Mouse (Mus musculus): ENCODE data around the gene Gas7. TPM values are rescaled to one million over a fixed set of nuclear protein-coding genes. Genes with fewer than 3 reads are reported as not detected.

Gas7 gene
- polyA plus RNA-seq, 1 experiment from 2014 or later = 5.4 TPM

GRCm38 (mm10) chr11:67666129-67666528 is 210.9 kb downstream of the Gas7 start:
- Histone ChIP-seq H3K36me3 (ENCODE audit: control insufficient read depth, insufficient read depth, low read length) (no peaks in the 10 kb centered on the region), H3K27me3 (ENCODE audit: control insufficient read depth, insufficient read depth, low read length) (no peaks in the 10 kb centered on the region), H3K9ac (ENCODE audit: low read depth, low read length) (no peak overlapping the region), H3K27ac (ENCODE audit: low read depth, low read length) (no peak overlapping the region), H3K4me3 (ENCODE audit: low read depth, low read length) (no peak overlapping the region), H3K4me1 (ENCODE audit: control insufficient read depth, insufficient read depth, low read length) (peaks cover 3% of the 10 kb centered on the region), H3K4me2 (no peak overlapping the region), H3K9me3 (replicated peaks; ENCODE audit: control insufficient read depth, low read length) (no peaks in the 10 kb centered on the region)
- 77% methylated on average over 5 of the region's 5 CpGs for WGBS (ENCODE audit: insufficient replicate concordance)
- ATAC-seq (replicated peaks; ENCODE audit: insufficient number of reproducible peaks, low FRiP score, low TSS enrichment) = no peak

DNA sequence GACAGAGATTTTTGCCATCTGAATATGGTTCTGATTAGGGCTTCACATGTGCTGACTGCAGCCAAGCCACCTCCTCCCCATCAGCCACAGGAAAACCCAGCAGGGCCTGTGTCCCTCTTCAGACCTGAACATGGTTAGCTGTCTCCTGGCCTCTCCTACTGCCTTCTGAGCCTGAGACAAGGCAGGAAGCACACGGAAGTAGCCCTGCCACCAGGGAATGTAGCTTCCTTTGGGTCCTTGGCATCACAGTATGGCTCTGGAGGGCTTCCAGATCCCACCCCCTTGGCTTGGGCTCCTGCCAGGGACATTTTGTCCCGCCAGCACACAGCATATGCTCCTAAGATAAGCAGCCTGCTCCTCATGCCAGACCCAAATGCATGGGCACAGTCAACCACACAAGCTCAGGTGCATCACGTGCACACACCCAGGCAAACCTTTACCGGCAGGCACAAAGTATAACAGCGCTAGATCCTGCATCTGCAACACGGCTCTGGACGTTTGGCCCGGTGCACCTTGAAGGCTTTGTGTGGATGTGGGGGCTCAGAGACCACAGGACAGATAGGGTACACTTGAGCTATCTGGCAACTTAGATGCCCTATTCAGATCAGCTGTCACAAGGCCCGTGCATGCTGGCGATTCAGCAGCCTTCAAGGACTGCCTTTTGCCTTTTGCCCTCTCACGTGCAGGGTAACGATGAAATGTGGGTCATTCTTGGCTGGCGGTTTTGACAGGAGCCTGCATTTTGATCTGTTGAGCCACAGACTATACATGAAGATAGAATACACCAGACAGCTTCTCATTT is 212.5 kb downstream of the Gas7 start:
- H3K9ac ChIP-seq (ENCODE audit: low read depth, low read length) = no peak overlapping the region
- no peaks in the 10 kb centered on the region for H3K27me3 ChIP-seq (ENCODE audit: control insufficient read depth, insufficient read depth, low read length)
- no peak for ATAC-seq (replicated peaks; ENCODE audit: insufficient number of reproducible peaks, low FRiP score, low TSS enrichment)
- WGBS (ENCODE audit: insufficient replicate concordance) = 78% methylated on average over 13 of the region's 13 CpGs
- H3K4me2 ChIP-seq = no peak overlapping the region
- no peak overlapping the region for H3K4me3 ChIP-seq (ENCODE audit: low read depth, low read length)
- no peaks in the 10 kb centered on the region for H3K36me3 ChIP-seq (ENCODE audit: control insufficient read depth, insufficient read depth, low read length)
- no peaks in the 10 kb centered on the region for H3K9me3 ChIP-seq (replicated peaks; ENCODE audit: control insufficient read depth, low read length)
- no peak overlapping the region for H3K27ac ChIP-seq (ENCODE audit: low read depth, low read length)
- peaks cover 15% of the 10 kb centered on the region for H3K4me1 ChIP-seq (ENCODE audit: control insufficient read depth, insufficient read depth, low read length)

DNA sequence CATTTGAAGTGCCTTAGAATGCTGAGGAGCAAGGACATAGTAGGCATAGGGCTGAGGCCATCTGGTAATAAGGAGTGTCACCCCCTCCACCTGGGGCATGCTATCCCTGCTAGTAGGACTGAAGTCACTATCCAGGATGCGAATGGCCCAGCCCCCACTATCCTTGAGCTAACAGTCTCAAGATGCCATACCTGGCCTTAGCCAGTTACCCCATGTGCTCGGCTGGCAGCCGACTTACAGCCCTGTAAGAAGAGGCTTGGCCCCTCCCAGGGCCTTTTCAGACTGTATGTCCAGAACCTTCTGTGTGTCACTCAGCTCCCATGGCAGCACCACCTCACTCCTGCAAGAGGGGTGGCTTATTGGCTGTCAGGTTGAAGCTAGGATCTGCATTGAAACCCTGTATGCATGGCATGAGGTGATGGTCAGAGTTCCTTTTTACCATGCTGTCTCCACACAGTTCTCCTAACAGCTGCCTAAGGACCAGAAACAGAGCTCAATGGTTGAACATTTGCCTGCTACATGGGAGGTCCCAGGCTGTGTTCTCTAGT is 213.3 kb downstream of the Gas7 start:
- no peak for ATAC-seq (replicated peaks; ENCODE audit: insufficient number of reproducible peaks, low FRiP score, low TSS enrichment)

GRCm38 (mm10) chr11:67670031-67670430 is 214.8 kb downstream of the Gas7 start:
- H3K36me3 ChIP-seq (ENCODE audit: control insufficient read depth, insufficient read depth, low read length) = no peaks in the 10 kb centered on the region
- no peak overlapping the region for H3K4me2 ChIP-seq
- no peaks in the 10 kb centered on the region for H3K27me3 ChIP-seq (ENCODE audit: control insufficient read depth, insufficient read depth, low read length)
- no peak overlapping the region for H3K4me3 ChIP-seq (ENCODE audit: low read depth, low read length)
- ATAC-seq (replicated peaks; ENCODE audit: insufficient number of reproducible peaks, low FRiP score, low TSS enrichment) = no peak
- peaks cover 17% of the 10 kb centered on the region for H3K4me1 ChIP-seq (ENCODE audit: control insufficient read depth, insufficient read depth, low read length)
- WGBS (ENCODE audit: insufficient replicate concordance) = 91% methylated on average over 6 of the region's 6 CpGs
- no peak overlapping the region for H3K27ac ChIP-seq (ENCODE audit: low read depth, low read length)
- H3K9me3 ChIP-seq (replicated peaks; ENCODE audit: control insufficient read depth, low read length) = no peaks in the 10 kb centered on the region
- no peak overlapping the region for H3K9ac ChIP-seq (ENCODE audit: low read depth, low read length)

More for the DNA sequence above, 213.3 kb downstream of the Gas7 start:
- Histone ChIP-seq H3K27me3 (ENCODE audit: control insufficient read depth, insufficient read depth, low read length) (no peaks in the 10 kb centered on the region), H3K4me3 (ENCODE audit: low read depth, low read length) (no peak overlapping the region), H3K9ac (ENCODE audit: low read depth, low read length) (no peak overlapping the region), H3K36me3 (ENCODE audit: control insufficient read depth, insufficient read depth, low read length) (no peaks in the 10 kb centered on the region), H3K4me1 (ENCODE audit: control insufficient read depth, insufficient read depth, low read length) (peaks cover 17% of the 10 kb centered on the region), H3K27ac (ENCODE audit: low read depth, low read length) (no peak overlapping the region), H3K9me3 (replicated peaks; ENCODE audit: control insufficient read depth, low read length) (no peaks in the 10 kb centered on the region), H3K4me2 (no peak overlapping the region)
- WGBS (ENCODE audit: insufficient replicate concordance) = 89% methylated on average over 3 of the region's 3 CpGs

DNA sequence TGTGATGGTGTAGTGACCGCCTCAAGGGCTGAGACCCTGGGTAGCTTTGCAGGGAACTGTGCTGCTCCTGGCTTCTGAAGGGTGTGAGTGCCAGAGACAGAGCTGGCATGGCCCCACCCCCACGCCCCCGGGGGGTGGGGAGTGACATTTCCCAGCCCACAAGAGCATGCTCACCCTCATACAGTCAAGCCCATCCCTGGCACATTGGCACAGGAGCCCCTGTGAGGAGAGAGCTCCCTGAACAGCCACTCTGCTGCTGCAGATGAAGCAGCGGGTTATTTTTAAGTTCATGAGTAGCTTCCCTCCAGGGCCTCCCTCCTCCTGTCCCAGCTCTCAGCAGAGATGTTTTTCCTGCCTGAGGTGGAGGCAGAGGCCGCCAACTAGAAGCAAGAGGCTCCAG is 216.9 kb downstream of the Gas7 start:
- Histone ChIP-seq H3K9ac (ENCODE audit: low read depth, low read length) (no peak overlapping the region), H3K4me1 (ENCODE audit: control insufficient read depth, insufficient read depth, low read length) (peaks cover 17% of the 10 kb centered on the region), H3K4me3 (ENCODE audit: low read depth, low read length) (no peak overlapping the region), H3K27ac (ENCODE audit: low read depth, low read length) (peak overlapping the region; percentile 54), H3K27me3 (ENCODE audit: control insufficient read depth, insufficient read depth, low read length) (no peaks in the 10 kb centered on the region), H3K4me2 (peak overlapping the region; percentile 23; the same call in 1 of the 2 replicates), H3K36me3 (ENCODE audit: control insufficient read depth, insufficient read depth, low read length) (no peaks in the 10 kb centered on the region), H3K9me3 (replicated peaks; ENCODE audit: control insufficient read depth, low read length) (no peaks in the 10 kb centered on the region)
- 36% methylated on average over 5 of the region's 5 CpGs for WGBS (ENCODE audit: insufficient replicate concordance)
- ATAC-seq (replicated peaks; ENCODE audit: insufficient number of reproducible peaks, low FRiP score, low TSS enrichment) = no peak

- WGBS (ENCODE audit: insufficient replicate concordance) = 53% methylated on average over 12 of the region's 12 CpGs
- H3K4me2 ChIP-seq = no peak overlapping the region
- ATAC-seq (replicated peaks; ENCODE audit: insufficient number of reproducible peaks, low FRiP score, low TSS enrichment) = no peak
Observed at GRCm38 (mm10) chr11:67675562-67676540, 220.6 kb downstream of the Gas7 start.

GRCm38 (mm10) chr11:67679300-67679699 is 224.1 kb downstream of the Gas7 start:
- WGBS (ENCODE audit: insufficient replicate concordance) = 59% methylated on average over 5 of the region's 5 CpGs
- Histone ChIP-seq H3K9ac (ENCODE audit: low read depth, low read length) (no peak overlapping the region), H3K27me3 (ENCODE audit: control insufficient read depth, insufficient read depth, low read length) (no peaks in the 10 kb centered on the region), H3K27ac (ENCODE audit: low read depth, low read length) (no peak overlapping the region), H3K4me1 (ENCODE audit: control insufficient read depth, insufficient read depth, low read length) (no peaks in the 10 kb centered on the region), H3K4me3 (ENCODE audit: low read depth, low read length) (no peak overlapping the region), H3K4me2 (no peak overlapping the region), H3K9me3 (replicated peaks; ENCODE audit: control insufficient read depth, low read length) (no peaks in the 10 kb centered on the region), H3K36me3 (ENCODE audit: control insufficient read depth, insufficient read depth, low read length) (no peaks in the 10 kb centered on the region)
- ATAC-seq (replicated peaks; ENCODE audit: insufficient number of reproducible peaks, low FRiP score, low TSS enrichment) = no peak

More at GRCm38 (mm10) chr11:67675562-67676540, 220.6 kb downstream of the Gas7 start:
- H3K27ac ChIP-seq (ENCODE audit: low read depth, low read length) = no peak overlapping the region
- H3K4me3 ChIP-seq (ENCODE audit: low read depth, low read length) = no peak overlapping the region
- H3K9me3 ChIP-seq (replicated peaks; ENCODE audit: control insufficient read depth, low read length) = no peaks in the 10 kb centered on the region
- no peaks in the 10 kb centered on the region for H3K27me3 ChIP-seq (ENCODE audit: control insufficient read depth, insufficient read depth, low read length)
- H3K9ac ChIP-seq (ENCODE audit: low read depth, low read length) = no peak overlapping the region
- H3K4me1 ChIP-seq (ENCODE audit: control insufficient read depth, insufficient read depth, low read length) = peaks cover 15% of the 10 kb centered on the region
- no peaks in the 10 kb centered on the region for H3K36me3 ChIP-seq (ENCODE audit: control insufficient read depth, insufficient read depth, low read length)

DNA sequence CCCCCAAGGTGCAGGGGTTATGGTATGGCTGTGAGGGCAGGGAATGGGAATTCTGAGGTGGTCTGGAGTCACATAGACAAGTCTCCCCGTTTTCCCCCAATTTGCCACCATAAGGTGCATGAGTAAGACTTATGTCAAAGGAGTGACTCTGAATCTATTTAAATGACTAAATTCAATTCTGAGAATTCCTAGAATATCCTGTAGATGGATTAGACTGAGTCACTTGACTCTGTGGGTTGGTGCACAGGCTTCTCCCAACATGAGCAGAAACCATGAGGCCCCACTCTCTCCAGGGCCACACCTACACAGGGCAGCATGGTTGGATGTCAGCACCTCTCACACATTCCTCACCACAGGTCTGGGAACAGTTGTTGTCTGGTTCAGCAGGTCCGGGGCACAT is 224.7 kb downstream of the Gas7 start:
- H3K4me1 ChIP-seq (ENCODE audit: control insufficient read depth, insufficient read depth, low read length) = no peaks in the 10 kb centered on the region
- H3K9ac ChIP-seq (ENCODE audit: low read depth, low read length) = no peak overlapping the region
- no peaks in the 10 kb centered on the region for H3K27me3 ChIP-seq (ENCODE audit: control insufficient read depth, insufficient read depth, low read length)
- H3K27ac ChIP-seq (ENCODE audit: low read depth, low read length) = no peak overlapping the region
- no peaks in the 10 kb centered on the region for H3K36me3 ChIP-seq (ENCODE audit: control insufficient read depth, insufficient read depth, low read length)
- no peaks in the 10 kb centered on the region for H3K9me3 ChIP-seq (replicated peaks; ENCODE audit: control insufficient read depth, low read length)
- no peak for ATAC-seq (replicated peaks; ENCODE audit: insufficient number of reproducible peaks, low FRiP score, low TSS enrichment)
- H3K4me2 ChIP-seq = no peak overlapping the region
- WGBS (ENCODE audit: insufficient replicate concordance) = 83% methylated on average over 2 of the region's 2 CpGs
- H3K4me3 ChIP-seq (ENCODE audit: low read depth, low read length) = no peak overlapping the region

Measured in heart, embryonic 11.5 days (tissue).